Mouse (Mus musculus): Measurements from ENCODE around the gene Kcnn3. TPM values are rescaled to one million over a fixed set of nuclear protein-coding genes. Genes with fewer than 3 reads are reported as not detected.

The Kcnn3 gene
- 0.02 TPM in 1 of 2 replicates, not detected in the other for polyA plus RNA-seq (2012)

DNA sequence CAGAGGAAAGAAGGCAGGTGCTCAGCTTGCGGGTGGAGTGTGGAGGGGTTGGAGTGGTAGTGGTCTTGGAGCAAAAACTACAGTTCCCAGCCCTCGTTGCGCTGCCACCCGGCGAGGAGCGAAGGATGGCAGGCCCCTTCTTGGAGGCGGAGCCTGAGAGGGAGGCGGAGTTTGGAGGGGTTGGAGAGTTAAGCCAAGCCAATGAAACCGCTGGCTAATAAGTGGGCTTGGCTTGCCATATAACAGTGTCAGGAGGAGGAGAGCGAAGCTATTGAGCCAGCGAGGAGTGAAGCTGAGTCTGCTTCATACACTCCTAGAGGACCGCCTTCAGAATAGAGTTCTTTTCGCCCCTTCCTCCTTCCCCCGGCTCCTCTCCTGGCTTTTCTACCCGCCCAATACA is at the start of gene Kcnn3:
TSS of gene Kcnn3 (plus strand) at position 271 of the 400 bp plus-strand sequence.
- TF ChIP-seq TAL1 (IDR thresholded peaks at IDR 0.05; ENCODE audit: low read length) = no peak
- TF ChIP-seq GATA1 (IDR thresholded peaks at IDR 0.05; ENCODE audit: low read length) = no peak
- Histone ChIP-seq H3K4me3 (replicated peaks) (no peak within 1 kb of the TSS), H3K27me3 (ENCODE audit: control insufficient read depth) (peaks cover 59% of the 10 kb centered on the region), H3K36me3 (ENCODE audit: control insufficient read depth) (no peaks in the 10 kb centered on the region), H3K4me1 (ENCODE audit: control insufficient read depth) (peaks cover 5% of the 10 kb centered on the region), H3K9me3 (ENCODE audit: control insufficient read depth, low read length) (peaks cover 10% of the 10 kb centered on the region)

DNA sequence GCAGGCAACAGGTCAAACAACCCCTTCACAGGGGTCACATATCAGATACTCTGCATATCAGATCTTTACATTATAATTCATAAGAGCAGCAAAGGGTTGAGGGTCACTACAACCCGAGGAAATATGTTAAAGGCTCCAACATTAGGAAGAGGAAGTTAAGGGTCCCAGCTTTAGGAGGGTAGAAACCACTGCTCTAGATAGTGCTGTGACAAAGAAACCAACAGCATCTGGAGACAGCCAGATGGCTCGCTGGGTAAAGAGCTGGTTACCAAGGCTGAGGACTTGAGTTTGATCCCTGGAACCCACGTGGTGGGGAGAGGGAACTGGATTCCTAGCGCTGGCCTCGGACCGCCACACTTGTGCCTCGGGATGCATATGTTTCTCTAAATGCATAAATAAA is 47.7 kb upstream of the Kcnn3 start:
- H3K4me1 ChIP-seq (ENCODE audit: control insufficient read depth) = peaks cover 4% of the 10 kb centered on the region
- H3K36me3 ChIP-seq (ENCODE audit: control insufficient read depth) = peaks cover 24% of the 10 kb centered on the region
- TF ChIP-seq TAL1 (IDR thresholded peaks at IDR 0.05; ENCODE audit: low read length) (no peak), GATA1 (IDR thresholded peaks at IDR 0.05; ENCODE audit: low read length) (no peak)
- H3K27me3 ChIP-seq (ENCODE audit: control insufficient read depth) = no peaks in the 10 kb centered on the region
- no peaks in the 10 kb centered on the region for H3K9me3 ChIP-seq (ENCODE audit: control insufficient read depth, low read length)
- H3K4me3 ChIP-seq (replicated peaks) = no peak overlapping the region

DNA sequence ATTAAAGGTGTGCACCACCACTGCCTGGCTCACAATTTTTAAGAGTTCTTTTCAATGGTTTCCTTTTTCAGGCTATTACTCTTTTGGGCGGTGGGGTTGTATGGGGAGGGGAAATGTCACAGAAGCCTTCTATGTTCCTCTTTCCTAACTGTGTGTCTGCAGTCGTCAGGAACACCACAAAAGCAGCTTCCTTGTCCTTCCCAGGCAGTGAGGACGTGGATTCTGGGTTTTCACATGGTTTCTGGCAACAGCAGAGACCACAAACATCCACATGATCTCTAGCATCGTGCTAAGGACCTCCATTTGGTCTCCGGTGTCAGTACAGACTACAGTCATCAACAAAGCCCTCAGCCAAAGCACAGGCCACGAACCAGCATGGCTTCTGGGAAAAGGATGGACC is 46.1 kb upstream of the Kcnn3 start:
- Histone ChIP-seq H3K4me1 (ENCODE audit: control insufficient read depth) (peaks cover 4% of the 10 kb centered on the region), H3K36me3 (ENCODE audit: control insufficient read depth) (peaks cover 8% of the 10 kb centered on the region), H3K4me3 (replicated peaks) (no peak overlapping the region), H3K27me3 (ENCODE audit: control insufficient read depth) (no peaks in the 10 kb centered on the region), H3K9me3 (ENCODE audit: control insufficient read depth, low read length) (no peaks in the 10 kb centered on the region)
- no peak for TF ChIP-seq TAL1 (IDR thresholded peaks at IDR 0.05; ENCODE audit: low read length)
- TF ChIP-seq GATA1 (IDR thresholded peaks at IDR 0.05; ENCODE audit: low read length) = no peak

DNA sequence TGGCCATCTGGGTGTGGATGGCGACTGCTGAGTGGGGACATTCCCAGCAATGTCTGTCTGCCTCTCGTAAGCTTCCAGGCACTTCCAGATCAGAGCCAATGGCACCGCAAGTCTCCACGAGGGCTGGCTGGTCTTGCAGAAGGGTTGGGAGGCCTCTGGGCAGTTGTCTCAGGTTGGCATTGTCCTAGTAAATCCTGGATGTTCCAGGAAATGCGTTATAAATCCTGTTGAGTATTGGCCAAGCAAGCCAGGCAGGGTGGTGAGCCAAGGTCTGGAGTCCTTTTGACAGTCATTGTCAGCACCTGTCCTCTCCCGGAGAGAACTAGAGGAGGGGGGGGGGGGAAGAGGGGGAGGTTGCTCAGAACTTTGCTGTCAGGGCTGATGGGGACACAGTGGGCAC is 40.9 kb upstream of the Kcnn3 start:
- H3K4me3 ChIP-seq (replicated peaks) = no peak overlapping the region
- no peaks in the 10 kb centered on the region for H3K9me3 ChIP-seq (ENCODE audit: control insufficient read depth, low read length)
- peaks cover 4% of the 10 kb centered on the region for H3K4me1 ChIP-seq (ENCODE audit: control insufficient read depth)
- TF ChIP-seq GATA1 (IDR thresholded peaks at IDR 0.05; ENCODE audit: low read length) = no peak
- no peak for TF ChIP-seq TAL1 (IDR thresholded peaks at IDR 0.05; ENCODE audit: low read length)
- no peaks in the 10 kb centered on the region for H3K36me3 ChIP-seq (ENCODE audit: control insufficient read depth)
- no peaks in the 10 kb centered on the region for H3K27me3 ChIP-seq (ENCODE audit: control insufficient read depth)

DNA sequence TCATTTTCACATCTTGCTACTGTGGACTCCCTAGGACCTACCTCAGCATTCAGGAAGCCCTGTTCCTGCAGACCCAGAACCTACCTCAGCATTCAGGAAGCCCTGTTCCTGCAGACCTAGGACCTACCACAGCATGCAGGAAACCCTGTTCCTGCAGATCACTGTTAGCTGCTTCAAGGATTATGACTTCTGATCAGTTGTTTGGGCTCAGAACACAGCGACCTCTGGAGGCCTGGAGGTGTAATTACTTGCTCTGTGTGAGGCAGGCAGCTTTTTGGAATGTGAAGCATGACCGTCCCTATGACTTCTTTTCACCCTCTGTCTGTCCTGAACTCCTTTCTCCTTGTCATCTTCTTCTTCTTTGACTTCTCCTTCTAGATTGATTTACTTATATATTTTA is 38.5 kb upstream of the Kcnn3 start:
- TF ChIP-seq TAL1 (IDR thresholded peaks at IDR 0.05; ENCODE audit: low read length) (no peak), GATA1 (IDR thresholded peaks at IDR 0.05; ENCODE audit: low read length) (no peak)
- peaks cover under 1% of the 10 kb centered on the region for H3K4me1 ChIP-seq (ENCODE audit: control insufficient read depth)
- H3K9me3 ChIP-seq (ENCODE audit: control insufficient read depth, low read length) = no peaks in the 10 kb centered on the region
- no peaks in the 10 kb centered on the region for H3K36me3 ChIP-seq (ENCODE audit: control insufficient read depth)
- H3K27me3 ChIP-seq (ENCODE audit: control insufficient read depth) = peaks cover 7% of the 10 kb centered on the region
- H3K4me3 ChIP-seq (replicated peaks) = no peak overlapping the region

DNA sequence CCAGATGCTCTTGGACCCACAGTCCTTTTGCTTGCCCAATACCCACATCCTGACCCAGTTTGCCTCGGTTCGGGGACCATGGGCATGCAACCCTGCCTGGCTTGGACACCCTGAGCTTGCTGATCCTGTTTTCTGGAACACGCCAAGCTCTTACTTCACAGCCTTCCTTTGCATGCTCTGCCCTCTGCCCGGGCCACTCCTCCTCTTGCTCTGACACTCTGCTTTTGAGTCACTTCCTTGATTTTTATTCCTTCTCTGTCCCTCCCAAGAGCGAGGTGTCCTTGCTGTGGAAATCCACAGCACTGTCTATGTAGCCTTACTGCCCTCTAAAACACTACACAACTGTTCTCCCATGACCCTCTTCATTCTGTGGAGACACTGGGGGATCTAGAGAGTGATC is 37.7 kb upstream of the Kcnn3 start:
- H3K36me3 ChIP-seq (ENCODE audit: control insufficient read depth) = no peaks in the 10 kb centered on the region
- no peaks in the 10 kb centered on the region for H3K4me1 ChIP-seq (ENCODE audit: control insufficient read depth)
- TF ChIP-seq TAL1 (IDR thresholded peaks at IDR 0.05; ENCODE audit: low read length) (no peak), GATA1 (IDR thresholded peaks at IDR 0.05; ENCODE audit: low read length) (no peak)
- peaks cover 12% of the 10 kb centered on the region for H3K27me3 ChIP-seq (ENCODE audit: control insufficient read depth)
- no peak overlapping the region for H3K4me3 ChIP-seq (replicated peaks)
- H3K9me3 ChIP-seq (ENCODE audit: control insufficient read depth, low read length) = no peaks in the 10 kb centered on the region

DNA sequence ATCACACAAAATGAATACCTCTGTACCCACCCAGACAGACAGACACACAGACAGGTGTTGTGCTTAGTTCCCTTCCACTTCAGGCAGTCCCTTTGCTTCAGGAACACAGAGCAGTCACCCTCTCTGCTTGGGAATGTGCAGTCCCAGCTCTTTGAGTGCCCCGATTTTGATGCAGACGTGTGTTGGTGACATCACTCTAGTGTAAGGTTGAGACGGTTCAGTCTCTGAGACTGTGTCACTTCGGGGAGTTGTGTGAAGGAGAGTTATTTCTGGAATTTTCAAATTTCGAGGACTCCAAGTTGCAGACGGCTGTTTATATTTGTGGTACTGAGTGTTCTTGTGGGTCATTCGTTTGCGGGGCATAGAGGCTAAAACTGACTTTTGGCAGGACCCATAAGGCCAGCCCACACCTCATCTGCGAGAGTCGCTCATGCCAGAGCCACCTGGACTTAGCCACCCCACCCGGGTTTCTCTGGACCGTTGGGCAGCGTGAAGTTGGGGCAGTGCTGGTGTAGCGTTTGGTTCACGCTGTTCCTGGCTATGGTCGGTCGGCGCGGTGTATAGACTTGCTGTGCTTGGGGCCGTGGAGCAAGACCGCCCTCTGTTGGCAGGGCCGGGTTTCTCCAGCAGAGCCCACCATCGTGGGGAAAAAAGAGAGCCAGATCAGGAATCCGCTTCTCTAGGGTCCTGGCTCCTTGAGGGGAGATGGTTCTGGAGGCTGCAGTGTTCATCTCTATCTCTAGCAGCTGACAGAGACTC is 35.0 kb upstream of the Kcnn3 start:
- TF ChIP-seq GATA1 (IDR thresholded peaks at IDR 0.05; ENCODE audit: low read length) (no peak), TAL1 (IDR thresholded peaks at IDR 0.05; ENCODE audit: low read length) (no peak)
- H3K9me3 ChIP-seq (ENCODE audit: control insufficient read depth, low read length) = no peaks in the 10 kb centered on the region
- H3K4me3 ChIP-seq (replicated peaks) = no peak overlapping the region
- H3K36me3 ChIP-seq (ENCODE audit: control insufficient read depth) = no peaks in the 10 kb centered on the region
- no peaks in the 10 kb centered on the region for H3K4me1 ChIP-seq (ENCODE audit: control insufficient read depth)
- peaks cover 13% of the 10 kb centered on the region for H3K27me3 ChIP-seq (ENCODE audit: control insufficient read depth)

DNA sequence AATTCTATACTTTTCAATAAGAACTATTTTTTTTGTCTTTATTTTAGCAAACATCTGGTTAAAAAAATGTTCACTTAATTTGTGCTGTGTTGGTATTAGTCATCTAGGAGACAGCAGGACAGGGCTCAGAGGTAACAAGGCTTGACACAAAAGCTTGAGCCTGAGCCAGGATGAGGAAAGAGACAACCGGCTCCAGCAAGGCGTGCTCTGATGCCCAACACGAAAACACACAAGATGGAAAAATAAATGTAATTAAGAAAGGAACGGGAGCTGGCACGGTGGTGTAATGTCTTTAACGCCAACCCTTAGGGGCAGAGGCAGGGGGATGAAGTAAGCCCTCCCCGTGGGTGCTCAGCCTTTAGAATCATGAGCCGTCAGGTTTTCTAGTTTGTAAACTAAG is 33.9 kb upstream of the Kcnn3 start:
- TF ChIP-seq GATA1 (IDR thresholded peaks at IDR 0.05; ENCODE audit: low read length) = no peak
- TF ChIP-seq TAL1 (IDR thresholded peaks at IDR 0.05; ENCODE audit: low read length) = no peak
- peaks cover 13% of the 10 kb centered on the region for H3K27me3 ChIP-seq (ENCODE audit: control insufficient read depth)

DNA sequence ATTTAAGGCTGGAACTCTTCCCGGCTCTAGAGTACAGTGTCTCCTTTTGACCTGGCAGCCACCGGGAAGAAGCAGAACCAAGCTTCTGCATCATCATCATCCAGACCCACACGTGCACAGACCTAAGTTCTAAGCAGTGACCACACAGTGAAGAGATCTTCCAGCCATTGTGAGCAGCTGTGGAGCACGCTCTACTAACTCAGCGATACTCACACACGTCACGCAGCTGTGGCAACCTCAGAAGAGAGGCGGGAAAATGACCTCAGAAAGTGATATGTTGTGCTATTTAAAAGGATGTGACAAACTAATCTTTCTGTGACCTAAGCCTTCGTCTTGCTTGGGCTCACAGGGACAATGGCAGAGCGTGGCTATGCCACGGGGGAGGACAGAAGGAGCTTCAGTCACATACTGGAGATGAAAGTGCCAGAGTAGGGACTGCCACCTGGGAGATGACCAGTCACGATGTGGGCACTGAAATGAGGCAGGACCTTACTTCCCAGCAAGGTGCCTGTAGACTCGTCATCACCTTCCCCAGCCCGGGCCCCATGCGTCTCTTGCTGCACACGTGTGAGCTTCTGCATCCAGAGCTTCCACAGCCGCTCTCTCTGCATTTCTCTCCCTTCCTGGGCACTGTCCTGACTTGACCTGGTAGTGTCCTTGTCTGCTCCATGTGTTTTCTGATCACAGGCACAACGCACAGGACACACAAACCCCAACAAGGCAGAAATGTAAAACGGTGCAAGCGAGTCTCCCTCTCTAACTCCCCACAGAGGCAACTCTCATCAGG is 32.9 kb upstream of the Kcnn3 start:
- no peak for TF ChIP-seq TAL1 (IDR thresholded peaks at IDR 0.05; ENCODE audit: low read length)
- TF ChIP-seq GATA1 (IDR thresholded peaks at IDR 0.05; ENCODE audit: low read length) = no peak
- H3K4me3 ChIP-seq (replicated peaks) = no peak overlapping the region
- H3K27me3 ChIP-seq (ENCODE audit: control insufficient read depth) = peaks cover 13% of the 10 kb centered on the region
- H3K36me3 ChIP-seq (ENCODE audit: control insufficient read depth) = no peaks in the 10 kb centered on the region
- H3K4me1 ChIP-seq (ENCODE audit: control insufficient read depth) = no peaks in the 10 kb centered on the region
- no peaks in the 10 kb centered on the region for H3K9me3 ChIP-seq (ENCODE audit: control insufficient read depth, low read length)

More for the DNA sequence above, 33.9 kb upstream of the Kcnn3 start:
- no peaks in the 10 kb centered on the region for H3K4me1 ChIP-seq (ENCODE audit: control insufficient read depth)
- H3K4me3 ChIP-seq (replicated peaks) = no peak overlapping the region
- no peaks in the 10 kb centered on the region for H3K9me3 ChIP-seq (ENCODE audit: control insufficient read depth, low read length)
- no peaks in the 10 kb centered on the region for H3K36me3 ChIP-seq (ENCODE audit: control insufficient read depth)

All from erythroblast, embryonic 14.5 days (primary cell).